Mouse (Mus musculus) C2C12 (cell line): ENCODE measurements around the gene Csf1. TPM values are rescaled to one million over a fixed set of nuclear protein-coding genes. Genes with fewer than 3 reads are reported as not detected.
"Not testable (repeated sequence)": the region's sequence is repeated elsewhere in the genome, so short reads cannot be mapped to it uniquely, and the experiment has no call there.

Source experiments
- H3K27me3 ChIP-seq: one replicate; pipeline ENCODE4 v1.6.1; 2011; ENCODE audit not compliant: control insufficient read depth, insufficient read depth, insufficient read length
- H3K36me3 ChIP-seq: one replicate; pipeline ENCODE4 v1.6.1; 2011; ENCODE audit not compliant: control insufficient read depth, insufficient read depth
- H3K4me3 ChIP-seq: one replicate; pipeline ENCODE4 v1.5.1; 2011; ENCODE audit warnings: mild to moderate bottlenecking, control low read depth; ENCODE audit not compliant: poor library complexity, insufficient read depth, severe bottlenecking
- H3K79me2 ChIP-seq: one replicate; pipeline ENCODE4 v1.6.1; 2011; ENCODE audit not compliant: control insufficient read depth, insufficient read depth
- H3K79me3 ChIP-seq: one replicate; pipeline ENCODE4 v1.6.1; 2011; ENCODE audit warnings: low read depth, control low read depth
- H3ac ChIP-seq: one replicate; pipeline ENCODE3; 2011; ENCODE audit warnings: low read depth; ENCODE audit not compliant: control insufficient read depth, insufficient read length
- CEBPB ChIP-seq: IDR thresholded peaks from one replicate; pipeline ENCODE4 v1.6.1; 2011; ENCODE audit warnings: low read depth, mild to moderate bottlenecking, control low read depth, moderate library complexity
- CTCF ChIP-seq: IDR thresholded peaks from one replicate; pipeline ENCODE4 v1.5.1; 2011; ENCODE audit not compliant: control insufficient read depth, insufficient read depth, insufficient read length
- FOSL1 ChIP-seq: IDR thresholded peaks from one replicate; pipeline ENCODE4 v1.8.0; 2011; ENCODE audit warnings: mild to moderate bottlenecking, low read length; ENCODE audit not compliant: poor library complexity, insufficient read depth, severe bottlenecking
- MAX ChIP-seq: IDR thresholded peaks from one replicate; pipeline ENCODE4 v1.6.1; 2011; ENCODE audit warnings: mild to moderate bottlenecking, control low read depth
- MYOD1 ChIP-seq: IDR thresholded peaks from one replicate; pipeline ENCODE4 v1.6.1; 2011; ENCODE audit warnings: low read depth; ENCODE audit not compliant: control insufficient read depth, insufficient read length
- MYOG ChIP-seq: IDR thresholded peaks from one replicate; pipeline ENCODE4 v1.6.1; 2011; ENCODE audit not compliant: control insufficient read depth, insufficient read length; ENCODE audit errors: extremely low read depth
- USF1 ChIP-seq: IDR thresholded peaks from one replicate; pipeline ENCODE4 v1.6.1; 2011; ENCODE audit warnings: low read depth, mild to moderate bottlenecking, control low read depth, moderate library complexity
- polyA plus RNA-seq: library from polyadenylated mRNA; unstranded; fragments of >200 nt; fragmentation: generic; extraction: Trizol; gene quantifications from one replicate; pipeline ENCODE4 v1.2.1, GENCODE M21; 2012; ENCODE audit warnings: missing spikeins

Gene Csf1
- polyA plus RNA-seq, 1 experiment, result 169 TPM

- Histone ChIP-seq H3K4me3 (no peak overlapping the region), H3ac (no peak overlapping the region), H3K36me3 (peaks cover 25% of the 10 kb centered on the region), H3K79me2 (peaks cover 11% of the 10 kb centered on the region), H3K79me3 (no peaks in the 10 kb centered on the region), H3K27me3 (no peaks in the 10 kb centered on the region)
- TF ChIP-seq MAX (no peak), FOSL1 (no peak), CEBPB (no peak), MYOG (no peak), CTCF (no peak), USF1 (no peak), MYOD1 (no peak)
Measured at GRCm38 (mm10) chr3:107738620-107739019, 21.6 kb downstream of the Csf1 start.

- H3K79me2 ChIP-seq, result peaks cover 9% of the 10 kb centered on the region
- no peak overlapping the region for H3ac ChIP-seq
- TF ChIP-seq MYOG (no peak), FOSL1 (peak; percentile 93), CEBPB (peak; percentile 24), USF1 (no peak), CTCF (no peak), MYOD1 (peak; percentile 87), MAX (no peak)
- H3K27me3 ChIP-seq, result no peaks in the 10 kb centered on the region
- H3K36me3 ChIP-seq, result peaks cover 17% of the 10 kb centered on the region
- H3K79me3 ChIP-seq, result no peaks in the 10 kb centered on the region
- H3K4me3 ChIP-seq, result no peak overlapping the region
Measured at GRCm38 (mm10) chr3:107737609-107738190, 22.6 kb downstream of the Csf1 start.

- not testable (repeated sequence) for H3K79me2 ChIP-seq, H3K36me3 ChIP-seq, H3K4me3 ChIP-seq, H3K27me3 ChIP-seq, H3ac ChIP-seq, H3K79me3 ChIP-seq
Measured at GRCm38 (mm10) chr3:107735620-107736019, 24.6 kb downstream of the Csf1 start.

GRCm38 (mm10) chr3:107733329-107733728 is 26.9 kb downstream of the Csf1 start:
- TF ChIP-seq CEBPB (no peak), FOSL1 (peak; percentile 3)

GRCm38 (mm10) chr3:107730236-107730635 is 30.0 kb downstream of the Csf1 start:
- Histone ChIP-seq H3ac (no peak overlapping the region), H3K79me3 (no peaks in the 10 kb centered on the region), H3K79me2 (no peaks in the 10 kb centered on the region), H3K27me3 (no peaks in the 10 kb centered on the region), H3K4me3 (no peak overlapping the region), H3K36me3 (no peaks in the 10 kb centered on the region)
- TF ChIP-seq MYOG, result no peak
- no peak for TF ChIP-seq MYOD1
- TF ChIP-seq MAX, result no peak
- TF ChIP-seq CTCF, result no peak
- no peak for TF ChIP-seq FOSL1
- TF ChIP-seq CEBPB, result no peak
- no peak for TF ChIP-seq USF1

More at GRCm38 (mm10) chr3:107733329-107733728, 26.9 kb downstream of the Csf1 start:
- no peak overlapping the region for H3ac ChIP-seq
- no peaks in the 10 kb centered on the region for H3K79me3 ChIP-seq
- H3K36me3 ChIP-seq, result no peaks in the 10 kb centered on the region
- H3K4me3 ChIP-seq, result no peak overlapping the region
- H3K27me3 ChIP-seq, result no peaks in the 10 kb centered on the region
- H3K79me2 ChIP-seq, result no peaks in the 10 kb centered on the region

GRCm38 (mm10) chr3:107728509-107728908 is 31.8 kb downstream of the Csf1 start:
- no peaks in the 10 kb centered on the region for H3K79me2 ChIP-seq
- H3ac ChIP-seq, result no peak overlapping the region
- no peaks in the 10 kb centered on the region for H3K27me3 ChIP-seq
- TF ChIP-seq MYOD1, result no peak
- TF ChIP-seq USF1, result no peak
- TF ChIP-seq MYOG, result no peak
- no peak overlapping the region for H3K4me3 ChIP-seq
- H3K36me3 ChIP-seq, result no peaks in the 10 kb centered on the region
- H3K79me3 ChIP-seq, result no peaks in the 10 kb centered on the region

GRCm38 (mm10) chr3:107715971-107716370 is 44.3 kb downstream of the Csf1 start:
- no peaks in the 10 kb centered on the region for H3K79me2 ChIP-seq
- TF ChIP-seq CTCF (no peak), FOSL1 (no peak), CEBPB (no peak), MYOG (no peak), MYOD1 (no peak), USF1 (peak; percentile 49), MAX (no peak)

More at GRCm38 (mm10) chr3:107715971-107716370, 44.3 kb downstream of the Csf1 start:
- Histone ChIP-seq H3K27me3 (no peaks in the 10 kb centered on the region), H3K79me3 (no peaks in the 10 kb centered on the region), H3ac (no peak overlapping the region), H3K4me3 (no peak overlapping the region), H3K36me3 (no peaks in the 10 kb centered on the region)
